ENCODE assay signal across 8 mouse cellular contexts in the genomic region with DNA sequence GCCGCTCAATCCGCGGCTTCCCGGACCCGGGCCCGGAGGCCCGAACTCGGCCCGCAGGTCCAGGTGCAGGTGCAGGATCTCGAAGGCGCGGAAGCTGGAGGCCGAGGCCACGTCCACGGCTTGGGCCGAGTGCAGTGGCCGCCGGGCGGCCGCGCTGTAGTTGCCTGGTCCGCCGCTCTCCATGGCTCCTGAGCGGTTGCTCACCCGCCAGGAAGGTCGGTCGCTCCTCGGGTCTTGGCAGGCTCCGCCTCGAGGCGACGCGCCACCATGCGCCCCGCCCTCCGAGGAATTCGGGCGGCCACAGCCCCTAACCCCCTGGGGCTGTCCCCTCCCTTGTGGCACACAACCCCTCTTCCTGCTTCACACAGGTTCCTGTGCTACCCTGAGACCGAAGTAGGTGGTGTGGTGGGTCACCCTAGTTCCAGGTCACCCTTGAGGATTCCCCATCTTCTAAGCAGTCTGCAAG. TPM values are rescaled to one million over a fixed set of nuclear protein-coding genes. Genes with fewer than 3 reads are reported as not detected.
DNase-seq lines count a peak whose midpoint lies in the region; ATAC-seq and TF ChIP-seq lines count a peak whose summit lies in the region.

A gene (minus strand): TSS at position 259 of the 466 bp plus-strand sequence.

- peak; percentile 90 for ATAC-seq in kidney, embryonic 14.5 days (ENCODE audit: low FRiP score, low TSS enrichment)
- peak; percentile 84 for ATAC-seq in limb, embryonic 14.5 days (ENCODE audit: low FRiP score, low read depth)
- ATAC-seq in midbrain, embryonic 16.5 days: peak; percentile 89

- peak; percentile 80; the same call in 1 of the 2 replicates for TF ChIP-seq POLR2A in bone marrow macrophage, adult 2 months (IDR thresholded peaks at IDR 0.05; ENCODE audit: borderline replicate concordance, low read depth, low read length)
- TF ChIP-seq POLR2A in embryonic fibroblast, embryonic 13.5 days (IDR thresholded peaks at IDR 0.05; ENCODE audit: low read depth, low read length): peak; percentile 89
- TF ChIP-seq POLR2A in limb, embryonic 14.5 days (IDR thresholded peaks at IDR 0.05; ENCODE audit: borderline replicate concordance, extremely low read depth, insufficient read depth, insufficient read length): peak; percentile 87; the same call in 1 of the 2 replicates

- no peaks in the 10 kb centered on the region for H3K79me2 ChIP-seq in C2C12 (ENCODE audit: control insufficient read depth, insufficient read depth)

- H3K27me3 ChIP-seq in C2C12 (ENCODE audit: control insufficient read depth, insufficient read depth, insufficient read length): no peaks in the 10 kb centered on the region
- no peaks in the 10 kb centered on the region for H3K27me3 ChIP-seq in kidney, embryonic 14.5 days (ENCODE audit: control insufficient read depth, insufficient read depth, low read length)
- H3K27me3 ChIP-seq in limb, embryonic 14.5 days (ENCODE audit: control insufficient read depth, insufficient read depth, low read length): no peaks in the 10 kb centered on the region
- no peaks in the 10 kb centered on the region for H3K27me3 ChIP-seq in midbrain, embryonic 16.5 days (ENCODE audit: control insufficient read depth, insufficient read depth, low read depth, low read length)

- under 1% methylated on average over 38 of the region's 39 CpGs for WGBS in kidney, embryonic 14.5 days
- 0% methylated on average over 22 of the region's 39 CpGs for WGBS in limb, embryonic 14.5 days
- WGBS in midbrain, embryonic 16.5 days: 1% methylated on average over 39 of the region's 39 CpGs

- peak within 1 kb of the TSS; percentile 83 for H3K9ac ChIP-seq in kidney, embryonic 14.5 days (ENCODE audit: low read depth, low read length)
- H3K9ac ChIP-seq in limb, embryonic 14.5 days (ENCODE audit: low read depth, low read length, severe bottlenecking): peak within 1 kb of the TSS; percentile 94
- peak within 1 kb of the TSS; percentile 96 for H3K9ac ChIP-seq in midbrain, embryonic 16.5 days (ENCODE audit: low read depth, low read length)

- TF ChIP-seq CTCF in C2C12 (IDR thresholded peaks at IDR 0.05; ENCODE audit: control insufficient read depth, insufficient read depth, insufficient read length): no peak
- no peak for TF ChIP-seq CTCF in bone marrow macrophage, adult 2 months (IDR thresholded peaks at IDR 0.05; ENCODE audit: low read depth, low read length)
- no peak for TF ChIP-seq CTCF in embryonic fibroblast, embryonic 13.5 days (IDR thresholded peaks at IDR 0.05; ENCODE audit: borderline replicate concordance, insufficient read depth, low read length)

- H3K4me2 ChIP-seq in kidney, embryonic 14.5 days (replicated peaks; ENCODE audit: low read depth, low read length): peak within 1 kb of the TSS; percentile 58
- peak within 1 kb of the TSS; percentile 60 for H3K4me2 ChIP-seq in limb, embryonic 14.5 days (replicated peaks; ENCODE audit: low read depth, low read length, severe bottlenecking)
- H3K4me2 ChIP-seq in midbrain, embryonic 16.5 days (ENCODE audit: low read length): peak within 1 kb of the TSS; percentile 68

- peak within 1 kb of the TSS; percentile 92 for H3ac ChIP-seq in C2C12 (ENCODE audit: control insufficient read depth, insufficient read length, low read depth)

- H3K4me3 ChIP-seq in C2C12 (ENCODE audit: insufficient read depth, poor library complexity, severe bottlenecking): peak within 1 kb of the TSS; percentile 52
- peak within 1 kb of the TSS; percentile 99 for H3K4me3 ChIP-seq in bone marrow macrophage, adult 2 months (ENCODE audit: insufficient read depth, low read length)
- H3K4me3 ChIP-seq in embryonic fibroblast, embryonic 13.5 days (ENCODE audit: insufficient read depth, low read length): peak within 1 kb of the TSS; percentile 54
- peak within 1 kb of the TSS; percentile 76 for H3K4me3 ChIP-seq in kidney, embryonic 14.5 days (ENCODE audit: low read length)
- peak within 1 kb of the TSS; percentile 88 for H3K4me3 ChIP-seq in limb, embryonic 14.5 days (replicated peaks; ENCODE audit: low read length)
- peak within 1 kb of the TSS; percentile 87 for H3K4me3 ChIP-seq in midbrain, embryonic 16.5 days (ENCODE audit: low read depth, low read length)

- H3K79me3 ChIP-seq in C2C12 (ENCODE audit: low read depth): peaks cover 1% of the 10 kb centered on the region

- no peaks in the 10 kb centered on the region for H3K36me3 ChIP-seq in C2C12 (ENCODE audit: control insufficient read depth, insufficient read depth)
- H3K36me3 ChIP-seq in kidney, embryonic 14.5 days (ENCODE audit: control insufficient read depth, insufficient read depth, low read length): peaks cover 1% of the 10 kb centered on the region; the same call in 1 of the 2 replicates
- H3K36me3 ChIP-seq in limb, embryonic 14.5 days (ENCODE audit: control insufficient read depth, insufficient read depth, low read length): peaks cover under 1% of the 10 kb centered on the region; the same call in 1 of the 2 replicates
- no peaks in the 10 kb centered on the region for H3K36me3 ChIP-seq in midbrain, embryonic 16.5 days (ENCODE audit: control insufficient read depth, insufficient read depth, low read length)

- peak; percentile 70 for DNase-seq in heart, adult 9 months (ENCODE audit: low spot score in 2 of 2)
- DNase-seq in limb, embryonic 14.5 days (ENCODE audit: low spot score): peak; percentile 68
- DNase-seq in spleen, postnatal 10 days (ENCODE audit: low spot score in 2 of 2): peak; percentile 47 to 57

- H3K27ac ChIP-seq in bone marrow macrophage, adult 2 months (ENCODE audit: insufficient read depth, low read depth, low read length): peak within 1 kb of the TSS; percentile 100
- peak within 1 kb of the TSS; percentile 38 for H3K27ac ChIP-seq in embryonic fibroblast, embryonic 13.5 days (ENCODE audit: insufficient read depth, low read length)
- peak within 1 kb of the TSS; percentile 21; the same call in 1 of the 2 replicates for H3K27ac ChIP-seq in kidney, embryonic 14.5 days (ENCODE audit: low read depth, low read length)
- H3K27ac ChIP-seq in limb, embryonic 14.5 days (replicated peaks; ENCODE audit: low read depth, low read length): peak within 1 kb of the TSS; percentile 83
- peak within 1 kb of the TSS; percentile 92 for H3K27ac ChIP-seq in midbrain, embryonic 16.5 days (ENCODE audit: low read length)

- no peaks in the 10 kb centered on the region for H3K9me3 ChIP-seq in kidney, embryonic 14.5 days (ENCODE audit: control insufficient read depth, low read length)
- no peaks in the 10 kb centered on the region for H3K9me3 ChIP-seq in limb, embryonic 14.5 days (ENCODE audit: control insufficient read depth, low read length)
- no peaks in the 10 kb centered on the region for H3K9me3 ChIP-seq in midbrain, embryonic 16.5 days (replicated peaks; ENCODE audit: control insufficient read depth, low read length, poor library complexity, severe bottlenecking)

- H3K4me1 ChIP-seq in bone marrow macrophage, adult 2 months (ENCODE audit: control insufficient read depth, insufficient read depth, low read length): peaks cover 8% of the 10 kb centered on the region
- no peaks in the 10 kb centered on the region for H3K4me1 ChIP-seq in embryonic fibroblast, embryonic 13.5 days (ENCODE audit: control insufficient read depth, insufficient read depth, low read length)
- no peaks in the 10 kb centered on the region for H3K4me1 ChIP-seq in kidney, embryonic 14.5 days (ENCODE audit: control insufficient read depth, insufficient read depth, low read length)
- peaks cover 6% of the 10 kb centered on the region for H3K4me1 ChIP-seq in limb, embryonic 14.5 days (ENCODE audit: control insufficient read depth, insufficient read depth, low read length)
- H3K4me1 ChIP-seq in midbrain, embryonic 16.5 days (ENCODE audit: control insufficient read depth, insufficient read depth, low read length): peaks cover 12% of the 10 kb centered on the region

TF ChIP-seq in C2C12, 6 proteins besides CTCF, POLR2A, EP300 and RAD21:
- no peak for TF ChIP-seq FOSL1 (IDR thresholded peaks at IDR 0.05; ENCODE audit: insufficient read depth, low read length, poor library complexity, severe bottlenecking)
- TF ChIP-seq USF1 (IDR thresholded peaks at IDR 0.05; ENCODE audit: low read depth): no peak
- no peak for TF ChIP-seq MAX (IDR thresholded peaks at IDR 0.05)
- no peak for TF ChIP-seq MYOG (IDR thresholded peaks at IDR 0.05; ENCODE audit: control insufficient read depth, extremely low read depth, insufficient read length)
- TF ChIP-seq MYOD1 (IDR thresholded peaks at IDR 0.05; ENCODE audit: control insufficient read depth, insufficient read length, low read depth): no peak
- TF ChIP-seq CEBPB (IDR thresholded peaks at IDR 0.05; ENCODE audit: low read depth): no peak

RNA-seq across cellular contexts. Expression of the gene that starts here (rescaled TPM):
- 29.4 TPM for polyA plus RNA-seq in C2C12 (2012; fragmentation: generic; extraction: Trizol)
- polyA plus RNA-seq in bone marrow macrophage, adult 2 months (2012; ENCODE audit: insufficient read depth, insufficient read length, missing spikeins): 207 and 219 TPM in 2 replicates
- 49.3 and 58.6 TPM in 2 replicates for polyA plus RNA-seq in embryonic fibroblast, embryonic 13.5 days (2011; ENCODE audit: insufficient read length, low read depth, missing spikeins)
- 66.6 and 86.8 TPM in 2 replicates for polyA plus RNA-seq in kidney, embryonic 14.5 days (2014; fragmentation: Nextera tagmentation; extraction: Ambion mirVana)
- polyA plus RNA-seq in limb, embryonic 14.5 days (2012; rRNA removed): 39.4 and 39.6 TPM in 2 replicates
- 77.0 and 82.4 TPM in 2 replicates for polyA plus RNA-seq in limb, embryonic 14.5 days (2014; fragmentation: Nextera tagmentation; extraction: Ambion mirVana)
- 102 and 107 TPM in 2 replicates for polyA plus RNA-seq in midbrain, embryonic 16.5 days (2015; fragmentation: Nextera tagmentation; extraction: Ambion mirVana)

Comparison
In these comparisons a context has a peak if more than half of its experiments do, and no peak if none do; other contexts are left out.
1. Peak in every context shown above with its lines: DNase-seq, ATAC-seq, H3K4me3 ChIP-seq and H3K27ac ChIP-seq.
2. H3K27ac ChIP-seq: peak in every context shown above with its lines; median percentile 100 in bone marrow macrophage, adult 2 months; 92 in midbrain, embryonic 16.5 days; 83 in limb, embryonic 14.5 days; 38 in embryonic fibroblast, embryonic 13.5 days; 21 in kidney, embryonic 14.5 days.